Mouse (Mus musculus) embryonic facial prominence, embryonic 10.5 days (tissue): ENCODE results near the gene Gale. TPM values are rescaled to one million over a fixed set of nuclear protein-coding genes. Genes with fewer than 3 reads are reported as not detected.

Experiments
- DNase-seq: peaks from one replicate; pipeline ENCODE4 v3.0.0-alpha.2; 2017; ENCODE audit warnings: low spot score
- H3K27ac ChIP-seq: fragments of 300-500 bp; sonication (generic); replicated peaks from 2 replicates; pipeline ENCODE4 v1.5.1; 2016; ENCODE audit warnings: mild to moderate bottlenecking
- H3K27me3 ChIP-seq: fragments of 300-500 bp; sonication (generic); replicated peaks from 2 replicates; pipeline ENCODE4 v1.6.1; 2016; ENCODE audit warnings: low read depth, mild to moderate bottlenecking; ENCODE audit not compliant: poor library complexity, severe bottlenecking
- H3K36me3 ChIP-seq: fragments of 300-500 bp; sonication (generic); replicated peaks from 2 replicates; pipeline ENCODE4 v1.6.1; 2016; ENCODE audit warnings: mild to moderate bottlenecking, moderate library complexity
- H3K4me1 ChIP-seq: fragments of 300-500 bp; sonication (generic); 2 replicates; pipeline ENCODE4 v1.6.1; 2016
- H3K4me3 ChIP-seq: fragments of 300-500 bp; sonication (generic); 2 replicates; pipeline ENCODE4 v1.5.1; 2016; ENCODE audit warnings: mild to moderate bottlenecking, moderate library complexity
- H3K9me3 ChIP-seq: fragments of 300-500 bp; sonication (generic); 2 replicates; pipeline ENCODE4 v1.6.1; 2016; ENCODE audit warnings: mild to moderate bottlenecking
- WGBS: fragments of 180-500 bp; shearing (Covaris S2); methylation state at CpG from one replicate; pipeline ENCODE4 v1.1.7; 2016; 5-methylcytosine and 5-hydroxymethylcytosine counted together
- polyA plus RNA-seq: library from polyadenylated mRNA; unstranded; fragments of >200 nt; fragmentation: Nextera tagmentation; extraction: Ambion mirVana; gene quantifications from 2 replicates; pipeline ENCODE4 v1.2.1, GENCODE M21; 2016

Gene Gale
- polyA plus RNA-seq, 1 experiment from 2014 or later = 39.7 TPM

- Histone ChIP-seq H3K27ac (peak overlapping the region; percentile 93), H3K9me3 (no peaks in the 10 kb centered on the region), H3K4me3 (peak overlapping the region; percentile 83), H3K27me3 (0 out of 2 replicates have a peak, but pooled peaks cover 6% of the 10 kb centered on the region), H3K36me3 (peaks cover 67% of the 10 kb centered on the region), H3K4me1 (peaks cover 24% of the 10 kb centered on the region)
- 7% methylated on average over 15 of the region's 15 CpGs for WGBS
- DNase-seq = no peak
Measured at GRCm38 (mm10) chr4:135962946-135963345, 581 bp upstream of the Gale start.

GRCm38 (mm10) chr4:135964426-135964825 lies 899 bp downstream of the Gale start:
- H3K9me3 ChIP-seq = no peaks in the 10 kb centered on the region
- peak overlapping the region; percentile 83 for H3K4me3 ChIP-seq
- H3K27ac ChIP-seq = peak overlapping the region; percentile 93
- peaks cover 67% of the 10 kb centered on the region for H3K36me3 ChIP-seq
- peaks cover 32% of the 10 kb centered on the region for H3K4me1 ChIP-seq
- H3K27me3 ChIP-seq = 0 out of 2 replicates have a peak, but pooled peaks cover 6% of the 10 kb centered on the region
- 5% methylated on average over 12 of the region's 12 CpGs for WGBS
- no peak for DNase-seq

- no peak overlapping the region for H3K27ac ChIP-seq
- no peaks in the 10 kb centered on the region for H3K9me3 ChIP-seq
- H3K36me3 ChIP-seq = peaks cover 67% of the 10 kb centered on the region
- 0 out of 2 replicates have a peak, but pooled peaks cover 6% of the 10 kb centered on the region for H3K27me3 ChIP-seq
- H3K4me3 ChIP-seq = peak overlapping the region; percentile 83; the same call in 1 of the 2 replicates
- H3K4me1 ChIP-seq = peaks cover 32% of the 10 kb centered on the region
- 84% methylated on average over 9 of the region's 9 CpGs for whole genome bisulfite sequencing
- no peak for DNase-seq
Measured at GRCm38 (mm10) chr4:135965113-135965512, 1.6 kb downstream of the Gale start.

GRCm38 (mm10) chr4:135966283-135966682 lies 2.8 kb downstream of the Gale start:
- Histone ChIP-seq H3K4me1 (peaks cover 40% of the 10 kb centered on the region), H3K27me3 (0 out of 2 replicates have a peak, but pooled peaks cover 6% of the 10 kb centered on the region)

GRCm38 (mm10) chr4:135967086-135967760 lies 3.7 kb downstream of the Gale start:
- Histone ChIP-seq H3K36me3 (peaks cover 62% of the 10 kb centered on the region), H3K9me3 (no peaks in the 10 kb centered on the region), H3K27me3 (0 out of 2 replicates have a peak, but pooled peaks cover 6% of the 10 kb centered on the region), H3K4me1 (peaks cover 50% of the 10 kb centered on the region), H3K27ac (no peak overlapping the region), H3K4me3 (0 out of 2 replicates have a peak overlapping the region, but pooled peaks have one; percentile 9)
- 92% methylated on average over 18 of the region's 18 CpGs for WGBS
- DNase-seq = no peak

More at GRCm38 (mm10) chr4:135966283-135966682, 2.8 kb downstream of the Gale start:
- DNase-seq = no peak
- WGBS = 91% methylated on average over 16 of the region's 16 CpGs
- Histone ChIP-seq H3K4me3 (peak overlapping the region; percentile 17; the same call in 1 of the 2 replicates), H3K36me3 (peaks cover 69% of the 10 kb centered on the region), H3K9me3 (no peaks in the 10 kb centered on the region), H3K27ac (no peak overlapping the region)

GRCm38 (mm10) chr4:135968271-135968869 lies 4.8 kb downstream of the Gale start:
- no peak for DNase-seq
- 0 out of 2 replicates have a peak, but pooled peaks cover 6% of the 10 kb centered on the region for H3K27me3 ChIP-seq
- no peaks in the 10 kb centered on the region for H3K9me3 ChIP-seq
- peaks cover 61% of the 10 kb centered on the region for H3K36me3 ChIP-seq
- no peak overlapping the region for H3K27ac ChIP-seq
- peak overlapping the region; percentile 23 for H3K4me3 ChIP-seq
- H3K4me1 ChIP-seq = peaks cover 47% of the 10 kb centered on the region
- 68% methylated on average over 19 of the region's 19 CpGs for WGBS

- DNase-seq = no peak
- peaks cover 67% of the 10 kb centered on the region for H3K36me3 ChIP-seq
- H3K4me3 ChIP-seq = no peak overlapping the region; the same call in 1 of the 2 replicates
- H3K9me3 ChIP-seq = no peaks in the 10 kb centered on the region
- 0 out of 2 replicates have a peak, but pooled peaks cover 6% of the 10 kb centered on the region for H3K27me3 ChIP-seq
- 91% methylated on average over 13 of the region's 13 CpGs for WGBS
- H3K4me1 ChIP-seq = peaks cover 43% of the 10 kb centered on the region
- no peak overlapping the region for H3K27ac ChIP-seq
Measured at GRCm38 (mm10) chr4:135969070-135969750, 5.7 kb downstream of the Gale start.

- no peak overlapping the region for H3K27ac ChIP-seq
- H3K4me1 ChIP-seq = peaks cover 32% of the 10 kb centered on the region
- H3K36me3 ChIP-seq = peaks cover 75% of the 10 kb centered on the region
- DNase-seq = no peak
- peak overlapping the region; percentile 100; the same call in 1 of the 2 replicates for H3K4me3 ChIP-seq
- no peaks in the 10 kb centered on the region for H3K9me3 ChIP-seq
- WGBS = 91% methylated on average over 11 of the region's 11 CpGs
- no peaks in the 10 kb centered on the region for H3K27me3 ChIP-seq
Measured at GRCm38 (mm10) chr4:135970585-135970984, 7.1 kb downstream of the Gale start.

GRCm38 (mm10) chr4:135971805-135972555 lies 8.5 kb downstream of the Gale start:
- Histone ChIP-seq H3K4me3 (peak overlapping the region; percentile 100), H3K36me3 (peaks cover 75% of the 10 kb centered on the region), H3K4me1 (peaks cover 32% of the 10 kb centered on the region), H3K27me3 (no peaks in the 10 kb centered on the region), H3K9me3 (no peaks in the 10 kb centered on the region), H3K27ac (peak overlapping the region; percentile 91)
- DNase-seq = no peak
- WGBS = under 1% methylated on average over 35 of the region's 35 CpGs

- DNase-seq = peak; percentile 88
- H3K27me3 ChIP-seq = no peaks in the 10 kb centered on the region
- H3K36me3 ChIP-seq = peaks cover 75% of the 10 kb centered on the region
- no peaks in the 10 kb centered on the region for H3K9me3 ChIP-seq
- 1% methylated on average over 19 of the region's 19 CpGs for WGBS
- peak within 1 kb of the TSS; percentile 100 for H3K4me3 ChIP-seq
- peak within 1 kb of the TSS; percentile 91 for H3K27ac ChIP-seq
- H3K4me1 ChIP-seq = peaks cover 32% of the 10 kb centered on the region
Measured at GRCm38 (mm10) chr4:135972556-135972906, 9.0 kb downstream of the Gale start, which contains the start of gene Lypla2. TSS of gene Lypla2 (minus strand) at chr4:135972626.

GRCm38 (mm10) chr4:135972911-135973811 lies 9.6 kb downstream of the Gale start:
- 78% methylated on average over 13 of the region's 13 CpGs for whole genome bisulfite sequencing
- H3K9me3 ChIP-seq = no peaks in the 10 kb centered on the region
- peaks cover 32% of the 10 kb centered on the region for H3K4me1 ChIP-seq
- DNase-seq = no peak
- H3K36me3 ChIP-seq = peaks cover 73% of the 10 kb centered on the region
- H3K27ac ChIP-seq = peak overlapping the region; percentile 91
- H3K4me3 ChIP-seq = peak overlapping the region; percentile 100
- no peaks in the 10 kb centered on the region for H3K27me3 ChIP-seq
